Mouse (Mus musculus) stomach, embryonic 16.5 days (tissue): ENCODE data around the gene Atg14. TPM values are rescaled to one million over a fixed set of nuclear protein-coding genes. Genes with fewer than 3 reads are reported as not detected.

Experiments
- ATAC-seq: fragments of 200-750 bp; cut with Nextera tagmentation; 2 replicates; pipeline ENCODE4 v1.8.0; 2017; ENCODE audit warnings: moderate number of reproducible peaks, moderate TSS enrichment; ENCODE audit not compliant: insufficient read depth, low FRiP score
- H3K27ac ChIP-seq: fragments of 300-500 bp; sonication (generic); 2 replicates; pipeline ENCODE4 v1.5.1; 2014; ENCODE audit warnings: low read length
- H3K27me3 ChIP-seq: fragments of 300-500 bp; sonication (generic); 2 replicates; pipeline ENCODE4 v1.6.1; 2014; ENCODE audit warnings: low read length, control low read depth, mixed read lengths; ENCODE audit not compliant: control insufficient read depth, insufficient read depth
- H3K36me3 ChIP-seq: fragments of 300-500 bp; sonication (generic); 2 replicates; pipeline ENCODE4 v1.6.1; 2014; ENCODE audit warnings: low read length; ENCODE audit not compliant: control insufficient read depth, insufficient read depth
- H3K4me1 ChIP-seq: fragments of 300-500 bp; sonication (generic); 2 replicates; pipeline ENCODE4 v1.6.1; 2014; ENCODE audit warnings: low read length, control low read depth, mixed read lengths; ENCODE audit not compliant: control insufficient read depth, insufficient read depth
- H3K4me2 ChIP-seq: fragments of 300-500 bp; sonication (generic); 2 replicates; pipeline ENCODE4 v1.6.1; 2014; ENCODE audit warnings: low read depth, low read length, mixed read lengths
- H3K4me3 ChIP-seq: fragments of 300-500 bp; sonication (generic); replicated peaks from 2 replicates; pipeline ENCODE4 v1.5.1; 2014; ENCODE audit warnings: mild to moderate bottlenecking, low read length
- H3K9ac ChIP-seq: fragments of 300-500 bp; sonication (generic); 2 replicates; pipeline ENCODE4 v1.6.1; 2014; ENCODE audit warnings: low read length
- H3K9me3 ChIP-seq: fragments of 300-500 bp; sonication (generic); replicated peaks from 2 replicates; pipeline ENCODE4 v1.6.1; 2016; ENCODE audit warnings: low read length, control low read depth; ENCODE audit not compliant: control insufficient read depth
- WGBS: fragments of 180-500 bp; shearing (Covaris S2); extraction: QIAGEN DNeasy Blood & Tissue Kit; methylation state at CpG from one replicate; pipeline ENCODE4 v1.1.7; 2014; 5-methylcytosine and 5-hydroxymethylcytosine counted together
- polyA plus RNA-seq: library from polyadenylated mRNA; unstranded; fragments of >200 nt; fragmentation: Nextera tagmentation; extraction: Ambion mirVana; gene quantifications from 2 replicates; pipeline ENCODE4 v1.2.1, GENCODE M21; 2015

The Atg14 gene
- polyA plus RNA-seq, 1 experiment from 2014 or later, result 14.8 TPM

GRCm38 (mm10) chr14:47508035-47508434 is 62.4 kb downstream of the Atg14 start:
- Histone ChIP-seq H3K4me1 (no peaks in the 10 kb centered on the region; the same call in 1 of the 2 replicates), H3K36me3 (no peaks in the 10 kb centered on the region), H3K9me3 (no peaks in the 10 kb centered on the region; the same call in 1 of the 2 replicates), H3K9ac (no peak overlapping the region), H3K27ac (no peak overlapping the region), H3K27me3 (no peaks in the 10 kb centered on the region), H3K4me2 (no peak overlapping the region), H3K4me3 (no peak overlapping the region)
- ATAC-seq, result no peak

- no peaks in the 10 kb centered on the region; the same call in 1 of the 2 replicates for H3K9me3 ChIP-seq
- no peak overlapping the region for H3K4me3 ChIP-seq
- no peak overlapping the region for H3K9ac ChIP-seq
- no peak overlapping the region for H3K4me2 ChIP-seq
- WGBS, result 93% methylated on average over 5 of the region's 5 CpGs
- no peak overlapping the region for H3K27ac ChIP-seq
- no peaks in the 10 kb centered on the region; the same call in 1 of the 2 replicates for H3K4me1 ChIP-seq
- H3K27me3 ChIP-seq, result no peaks in the 10 kb centered on the region
- H3K36me3 ChIP-seq, result no peaks in the 10 kb centered on the region
- no peak for ATAC-seq
Measured at GRCm38 (mm10) chr14:47506676-47507075, 63.8 kb downstream of the Atg14 start.

- H3K36me3 ChIP-seq, result no peaks in the 10 kb centered on the region
- 76% methylated on average over 3 of the region's 3 CpGs for WGBS
- no peak overlapping the region for H3K27ac ChIP-seq
- H3K4me1 ChIP-seq, result no peaks in the 10 kb centered on the region
- no peak overlapping the region for H3K4me2 ChIP-seq
- H3K4me3 ChIP-seq, result no peak overlapping the region
- no peak for ATAC-seq
- H3K9me3 ChIP-seq, result no peaks in the 10 kb centered on the region; the same call in 1 of the 2 replicates
- H3K9ac ChIP-seq, result no peak overlapping the region
- H3K27me3 ChIP-seq, result no peaks in the 10 kb centered on the region
Measured at GRCm38 (mm10) chr14:47504036-47504435, 66.4 kb downstream of the Atg14 start.

GRCm38 (mm10) chr14:47498632-47499031 is 71.8 kb downstream of the Atg14 start:
- Histone ChIP-seq H3K9me3 (no peaks in the 10 kb centered on the region), H3K4me1 (0 out of 2 replicates have a peak, but pooled peaks cover 10% of the 10 kb centered on the region)
- ATAC-seq, result no peak

GRCm38 (mm10) chr14:47497166-47497565 is 73.3 kb downstream of the Atg14 start:
- no peaks in the 10 kb centered on the region for H3K27me3 ChIP-seq
- 69% methylated on average over 3 of the region's 3 CpGs for WGBS
- H3K4me2 ChIP-seq, result no peak overlapping the region
- H3K9me3 ChIP-seq, result no peaks in the 10 kb centered on the region
- H3K4me1 ChIP-seq, result 0 out of 2 replicates have a peak, but pooled peaks cover 10% of the 10 kb centered on the region
- no peak for ATAC-seq
- H3K36me3 ChIP-seq, result no peaks in the 10 kb centered on the region
- no peak overlapping the region; the same call in 1 of the 2 replicates for H3K27ac ChIP-seq
- no peak overlapping the region for H3K4me3 ChIP-seq
- no peak overlapping the region for H3K9ac ChIP-seq

More at GRCm38 (mm10) chr14:47498632-47499031, 71.8 kb downstream of the Atg14 start:
- no peak overlapping the region for H3K27ac ChIP-seq
- no peaks in the 10 kb centered on the region for H3K27me3 ChIP-seq
- no peak overlapping the region for H3K4me2 ChIP-seq
- 73% methylated on average over 5 of the region's 5 CpGs for WGBS
- H3K4me3 ChIP-seq, result no peak overlapping the region
- H3K36me3 ChIP-seq, result no peaks in the 10 kb centered on the region
- no peak overlapping the region for H3K9ac ChIP-seq

GRCm38 (mm10) chr14:47495951-47496350 is 74.5 kb downstream of the Atg14 start:
- WGBS, result 95% methylated on average over 3 of the region's 3 CpGs
- Histone ChIP-seq H3K27ac (no peak overlapping the region), H3K36me3 (no peaks in the 10 kb centered on the region), H3K9ac (no peak overlapping the region), H3K4me1 (0 out of 2 replicates have a peak, but pooled peaks cover 10% of the 10 kb centered on the region), H3K27me3 (no peaks in the 10 kb centered on the region), H3K4me3 (no peak overlapping the region), H3K9me3 (no peaks in the 10 kb centered on the region), H3K4me2 (no peak overlapping the region)
- ATAC-seq, result no peak

GRCm38 (mm10) chr14:47493592-47494361 is 76.7 kb downstream of the Atg14 start:
- H3K4me2 ChIP-seq, result no peak overlapping the region
- ATAC-seq, result no peak
- WGBS, result 71% methylated on average over 2 of the region's 2 CpGs

More at GRCm38 (mm10) chr14:47493592-47494361, 76.7 kb downstream of the Atg14 start:
- Histone ChIP-seq H3K9ac (no peak overlapping the region), H3K4me3 (no peak overlapping the region), H3K27ac (no peak overlapping the region), H3K9me3 (no peaks in the 10 kb centered on the region), H3K36me3 (no peaks in the 10 kb centered on the region), H3K27me3 (no peaks in the 10 kb centered on the region), H3K4me1 (peaks cover 12% of the 10 kb centered on the region)

Other genes starting within 250 kb of the Atg14 start
- 95.3 and 132 TPM in 2 replicates for gene Lgals3, start 202.9 kb downstream of the Atg14 start, polyA plus RNA-seq
- 30.7 and 37.0 TPM in 2 replicates for gene Dlgap5, start 152.2 kb downstream of the Atg14 start, polyA plus RNA-seq
- gene Fbxo34, start 120.2 kb downstream of the Atg14 start, polyA plus RNA-seq, result 20.4 and 23.1 TPM in 2 replicates
- gene Ktn1, start 77.8 kb upstream of the Atg14 start, polyA plus RNA-seq, result 48.9 and 63.6 TPM in 2 replicates